Mouse (Mus musculus) adrenal gland, postnatal 4 days (tissue): Measurements from ENCODE around the gene Olfr360. TPM values are rescaled to one million over a fixed set of nuclear protein-coding genes. Genes with fewer than 3 reads are reported as not detected.
"Not testable (repeated sequence)": the region's sequence is repeated elsewhere in the genome, so short reads cannot be mapped to it uniquely, and the experiment has no call there.

Experiments used
- DNase-seq, 2 experiments: peaks; one replicate each; pipeline ENCODE4 v3.0.0; 2021 to 2022; ENCODE audit warnings: low spot score in 2 of 2, mixed read lengths in 2 of 2
- long read RNA-seq, 2 experiments: library from polyadenylated mRNA; stranded (forward); transcript quantifications; one replicate each; pipeline ENCODE4 v2.0.0; 2021
- total RNA-seq, 2 experiments: library from RNA; stranded (reverse); gene quantifications; 2 replicates each; pipeline ENCODE4 v1.2.3; 2021

Gene Olfr360
- not detected for total RNA-seq
- long read RNA-seq, experiment 1, result 0 reads
- long read RNA-seq, experiment 2, result 0 reads

GRCm38 (mm10) chr2:37065446-37065845, at the start of gene Olfr360:
TSS of gene Olfr360 (plus strand) at chr2:37065746.
- DNase-seq, result no peak

GRCm38 (mm10) chr2:37089190-37089589, 23.6 kb downstream of the Olfr360 start, which contains the start of gene Olfr361:
TSS of gene Olfr361 (minus strand) at chr2:37089290.
- not testable (repeated sequence) for DNase-seq

GRCm38 (mm10) chr2:37117810-37118209, 52.3 kb downstream of the Olfr360 start, which contains the start of gene Olfr362:
TSS of gene Olfr362 (minus strand) at chr2:37117910.
- no peak for DNase-seq

Other genes starting within 250 kb of the Olfr360 start
- not detected for gene Olfr3, start 248.7 kb upstream of the Olfr360 start, total RNA-seq
- not detected for gene Olfr350, start 219.4 kb upstream of the Olfr360 start, total RNA-seq
- not detected for gene Olfr351, start 203.1 kb upstream of the Olfr360 start, total RNA-seq
- gene Olfr352, start 197.3 kb upstream of the Olfr360 start, total RNA-seq, result not detected
- gene Olfr353, start 172.8 kb upstream of the Olfr360 start, total RNA-seq, result not detected
- not detected for gene Olfr354, start 160.1 kb upstream of the Olfr360 start, total RNA-seq
- gene Olfr355, start 136.8 kb upstream of the Olfr360 start, total RNA-seq, result not detected
- not detected for gene Olfr356, start 128.6 kb upstream of the Olfr360 start, total RNA-seq
- gene Olfr357, start 71.9 kb upstream of the Olfr360 start, total RNA-seq, result not detected
- gene Olfr358, start 56.4 kb upstream of the Olfr360 start, total RNA-seq, result not detected
- gene Olfr361, start 23.5 kb downstream of the Olfr360 start, total RNA-seq, result not detected
- not detected for gene Olfr362, start 52.2 kb downstream of the Olfr360 start, total RNA-seq
- gene Olfr364-ps1, start 73.6 kb downstream of the Olfr360 start, total RNA-seq, result not detected
- under 1 TPM in 1 of 2 experiments, not detected in 1; 0.06 TPM for gene Olfr365, start 122.5 kb downstream of the Olfr360 start, total RNA-seq
- gene Olfr366, start 145.8 kb downstream of the Olfr360 start, total RNA-seq, result not detected